Comparison of ENCODE assay signal across 9 mouse cellular contexts in the genomic region with DNA sequence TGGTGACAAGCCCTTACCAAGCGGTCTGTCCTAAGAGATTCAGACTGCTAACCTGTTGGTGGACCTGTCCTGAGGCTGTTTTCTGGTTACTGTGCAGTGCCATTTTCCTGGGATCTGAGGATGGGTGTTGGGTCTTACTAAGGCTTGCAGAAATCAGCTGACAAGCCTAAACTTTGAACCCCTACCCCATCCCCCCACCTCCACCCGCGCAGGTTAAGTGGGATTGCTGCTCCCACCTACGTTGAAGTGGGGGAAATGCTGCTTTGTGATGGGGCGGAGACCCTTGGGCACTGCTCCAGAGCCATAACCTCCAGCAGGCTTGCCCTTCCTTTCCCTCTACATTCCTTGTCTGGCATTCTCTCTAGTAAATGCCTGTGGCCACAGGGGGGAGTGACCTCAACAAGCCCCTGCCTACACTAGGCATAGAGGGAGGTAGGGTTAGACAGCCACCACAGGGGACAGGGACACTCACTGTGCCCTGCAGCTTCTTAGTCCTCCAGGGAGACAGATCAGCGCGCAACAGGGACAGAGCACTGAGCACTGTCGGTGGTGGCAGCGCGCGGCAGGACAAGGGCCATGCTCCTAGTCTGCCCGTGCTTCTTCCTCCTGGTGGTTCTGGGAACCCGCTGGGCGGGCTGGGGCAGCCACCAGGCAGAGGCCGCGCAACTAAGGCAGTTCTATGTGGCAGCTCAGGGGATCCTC. TPM values are rescaled to one million over a fixed set of nuclear protein-coding genes. Genes with fewer than 3 reads are reported as not detected.
DNase-seq lines count a peak whose midpoint lies in the region; ATAC-seq and TF ChIP-seq lines count a peak whose summit lies in the region.
"Had no signal": no experiment of that assay in that cellular context is flagged by ENCODE, and none has a peak within 500 bp of the region (broad histone marks: within the 10 kb centered on the region; RNA-seq: fewer than 3 reads in every experiment).

A gene (plus strand): TSS at position 452 of the 702 bp plus-strand sequence.

- H3K9ac ChIP-seq in lung, embryonic 15.5 days: no peak within 1 kb of the TSS
- no peak within 1 kb of the TSS for H3K9ac ChIP-seq in embryonic facial prominence, embryonic 12.5 days

- peaks cover 4% of the 10 kb centered on the region; the same call in 1 of the 2 replicates for H3K4me1 ChIP-seq in lung, embryonic 15.5 days
- H3K4me1 ChIP-seq in embryonic facial prominence, embryonic 12.5 days: peaks cover 6% of the 10 kb centered on the region

- intact Hi-C loops in gastrocnemius, adult 2 months (cut with DNase I): no loop called here
- intact Hi-C loops in left cerebral cortex, postnatal 10 days (cut with DNase I): no loop called here

- TF ChIP-seq CTCF in gastrocnemius, adult 2 months (IDR thresholded peaks at IDR 0.05): no peak

- H3K9me3 ChIP-seq in lung, embryonic 15.5 days: no peaks in the 10 kb centered on the region
- H3K9me3 ChIP-seq in embryonic facial prominence, embryonic 12.5 days: no peaks in the 10 kb centered on the region

- no peaks in the 10 kb centered on the region for H3K36me3 ChIP-seq in lung, embryonic 15.5 days
- H3K36me3 ChIP-seq in embryonic facial prominence, embryonic 12.5 days: no peaks in the 10 kb centered on the region

- DNase-seq in lung, adult 18-20 months: no peak
- peak; percentile 22 to 28 for DNase-seq in kidney, postnatal 4 days
- no peak for DNase-seq in gastrocnemius, adult 2 months
- no peak for DNase-seq in frontal cortex, postnatal 10 days (ENCODE audit: low spot score in 2 of 2)
- DNase-seq in left cerebral cortex, postnatal 10 days (ENCODE audit: extremely low spot score in 1 of 2, low spot score in 2 of 2): no peak

- H3K27me3 ChIP-seq in lung, embryonic 15.5 days: no peaks in the 10 kb centered on the region
- H3K27me3 ChIP-seq in embryonic facial prominence, embryonic 12.5 days: peaks cover 4% of the 10 kb centered on the region; the same call in 1 of the 2 replicates

- 13% methylated on average over 16 of the region's 16 CpGs for WGBS in lung, embryonic 15.5 days
- 11% methylated on average over 16 of the region's 16 CpGs for WGBS in embryonic facial prominence, embryonic 12.5 days

- H3K4me2 ChIP-seq in lung, embryonic 15.5 days: peak within 1 kb of the TSS; percentile 25; the same call in 1 of the 2 replicates
- H3K4me2 ChIP-seq in embryonic facial prominence, embryonic 12.5 days (replicated peaks): peak within 1 kb of the TSS; percentile 25; the same call in 1 of the 2 replicates

- ATAC-seq in lung, embryonic 15.5 days (ENCODE audit: borderline replicate concordance, extremely low read depth, low FRiP score, low TSS enrichment): no peak
- no peak for ATAC-seq in embryonic facial prominence, embryonic 12.5 days (ENCODE audit: insufficient number of reproducible peaks, insufficient read depth, low FRiP score, low TSS enrichment)
- peak; percentile 24; the same call in 1 of the 2 replicates for ATAC-seq in neutrophil, adult 5-6 weeks (ENCODE audit: extremely low read depth, insufficient number of reproducible peaks, low FRiP score, poor library complexity, severe bottlenecking)
- ATAC-seq: activated CD4-positive, CD25-positive, alpha-beta regulatory T cell, adult 4 months had no signal

- H3K27ac ChIP-seq in lung, embryonic 15.5 days: no peak within 1 kb of the TSS
- H3K27ac ChIP-seq in embryonic facial prominence, embryonic 12.5 days: no peak within 1 kb of the TSS
- no peak within 1 kb of the TSS for H3K27ac ChIP-seq in gastrocnemius, adult 2 months

- no peak within 1 kb of the TSS for H3K4me3 ChIP-seq in lung, embryonic 15.5 days
- no peak within 1 kb of the TSS for H3K4me3 ChIP-seq in embryonic facial prominence, embryonic 12.5 days
- H3K4me3 ChIP-seq in gastrocnemius, adult 2 months: no peak within 1 kb of the TSS

RNA-seq across cellular contexts. Expression of the gene that starts here (rescaled TPM):
- polyA plus RNA-seq in lung, embryonic 15.5 days (2015; fragmentation: Nextera tagmentation; extraction: Ambion mirVana): 0.20 and 0.30 TPM in 2 replicates
- 0.27 and 0.32 TPM in 2 replicates for polyA plus RNA-seq in embryonic facial prominence, embryonic 12.5 days (2016; fragmentation: Nextera tagmentation; extraction: Ambion mirVana)
- 23.7 and 25.5 TPM in 2 replicates for total RNA-seq in neutrophil, adult 5-6 weeks (2017)
- under 1 TPM; 0.05 to 0.08 TPM for total RNA-seq in gastrocnemius, adult 2 months (2021)
- under 1 TPM; 0.43 to 0.63 TPM for total RNA-seq in left cerebral cortex, postnatal 10 days (2021)
- polyA plus RNA-seq: activated CD4-positive, CD25-positive, alpha-beta regulatory T cell, adult 4 months had no signal

Comparison
In these comparisons a context has a peak if more than half of its experiments do, and no peak if none do; other contexts are left out.
1. RNA of the gene that starts here (total RNA-seq): 23.7 to 25.5 TPM in neutrophil, adult 5-6 weeks; 0.43 to 0.63 TPM in left cerebral cortex, postnatal 10 days and 0.05 to 0.08 TPM in gastrocnemius, adult 2 months; every median in the first group is over 10 times any median in the second.
2. DNase-seq: peak in kidney, postnatal 4 days (2 of 2); none in lung, adult 18-20 months (0 of 2), gastrocnemius, adult 2 months (single experiment), frontal cortex, postnatal 10 days (0 of 2) and left cerebral cortex, postnatal 10 days (0 of 2).